8 mouse cellular contexts compared by ENCODE assay signal in the genomic region with DNA sequence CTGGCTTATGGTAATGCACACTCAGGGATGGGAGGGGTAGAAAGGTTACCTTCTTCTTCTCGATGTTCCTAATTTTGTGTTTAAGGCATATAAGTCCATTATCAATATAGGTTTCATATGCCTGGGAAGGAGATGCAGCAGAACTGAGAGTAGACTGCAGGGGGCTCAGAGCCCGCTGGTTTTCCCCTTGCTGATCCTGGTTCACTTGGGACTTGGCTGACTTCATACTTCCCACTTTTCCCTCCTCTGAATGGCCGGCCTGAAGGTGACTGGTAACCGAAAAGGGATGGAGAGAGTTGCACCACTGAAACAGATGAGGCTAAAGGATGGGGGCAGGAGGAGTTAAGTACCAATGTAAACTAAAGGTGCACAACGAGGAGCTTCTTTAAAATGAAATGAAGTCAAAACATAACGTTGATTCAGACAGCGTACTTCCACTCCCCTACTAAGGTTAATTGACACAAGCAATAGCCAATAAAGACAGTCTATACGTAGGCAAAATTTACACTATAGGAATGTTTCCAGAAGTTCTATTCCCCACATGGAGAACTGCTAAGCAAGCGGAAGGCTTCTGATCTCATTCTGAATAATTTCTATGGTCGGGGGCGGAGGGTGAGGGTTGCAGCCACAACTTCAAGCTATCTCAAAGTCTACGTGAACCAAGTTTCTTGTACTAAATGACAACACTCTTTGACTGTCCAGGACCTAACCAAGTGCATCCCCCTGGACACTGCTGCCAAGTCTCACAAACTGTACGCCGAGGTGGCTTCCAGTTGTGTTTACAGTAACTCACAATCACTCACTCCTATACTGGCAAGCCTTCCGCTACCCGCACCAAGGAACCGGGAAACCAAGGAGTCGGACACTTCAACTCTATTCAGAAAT. TPM values are rescaled to one million over a fixed set of nuclear protein-coding genes. Genes with fewer than 3 reads are reported as not detected.
A peak's percentile ranks its signal among the peaks of the same experiment; 100 is the strongest.
DNase-seq lines count a peak whose midpoint lies in the region; ATAC-seq and TF ChIP-seq lines count a peak whose summit lies in the region.

No protein-coding gene starts in this region.

- ATAC-seq in heart, postnatal 0 days (ENCODE audit: insufficient read depth, low read depth), result no peak
- peak; percentile 21; the same call in 1 of the 2 replicates for ATAC-seq in limb, embryonic 15.5 days (ENCODE audit: insufficient number of reproducible peaks, low FRiP score, low TSS enrichment, low read depth)

- peaks cover 10% of the 10 kb centered on the region for H3K4me1 ChIP-seq in thymus, adult 2 months (replicated peaks; ENCODE audit: control insufficient read depth, insufficient read depth, low read length)
- H3K4me1 ChIP-seq in heart, postnatal 0 days (ENCODE audit: control insufficient read depth, insufficient read depth), result peaks cover 4% of the 10 kb centered on the region; the same call in 1 of the 2 replicates
- H3K4me1 ChIP-seq in limb, embryonic 15.5 days, result 0 out of 2 replicates have a peak, but pooled peaks cover 5% of the 10 kb centered on the region

- peak overlapping the region; percentile 96 for H3K4me2 ChIP-seq in heart, postnatal 0 days (ENCODE audit: low read depth, low read length)
- peak overlapping the region; percentile 85 for H3K4me2 ChIP-seq in limb, embryonic 15.5 days

- DNase-seq in cerebellum, adult 11-12 months, result peak; percentile 28
- DNase-seq in cerebellum, postnatal 4 days (ENCODE audit: low spot score in 2 of 2), result no peak
- DNase-seq in thymus, adult 2 months, result peak; percentile 9
- no peak for DNase-seq in thymus, adult 18-20 months
- DNase-seq in heart, postnatal 0 days (ENCODE audit: low spot score), result peak; percentile 15
- DNase-seq in naive thymus-derived CD4-positive, alpha-beta T cell, adult 2 months (ENCODE audit: low read depth), result peak; percentile 51
- DNase-seq in Muller cell, postnatal 12 days (ENCODE audit: inconsistent ontology term), result no peak

- 6% methylated on average over 18 of the region's 18 CpGs for WGBS in thymus, adult 2 months
- WGBS in heart, postnatal 0 days, result 9% methylated on average over 18 of the region's 18 CpGs
- 9% methylated on average over 18 of the region's 18 CpGs for WGBS in limb, embryonic 15.5 days

- H3K27ac ChIP-seq in thymus, adult 2 months (ENCODE audit: control insufficient read depth, insufficient read depth, low read length), result no peak overlapping the region
- peak overlapping the region; percentile 80 for H3K27ac ChIP-seq in heart, postnatal 0 days (ENCODE audit: low read depth)
- H3K27ac ChIP-seq in limb, embryonic 15.5 days, result peak overlapping the region; percentile 91

- peak overlapping the region; percentile 78 for H3K9ac ChIP-seq in heart, postnatal 0 days (replicated peaks; ENCODE audit: low read depth, low read length)
- H3K9ac ChIP-seq in limb, embryonic 15.5 days, result peak overlapping the region; percentile 56

- no peaks in the 10 kb centered on the region for H3K9me3 ChIP-seq in heart, postnatal 0 days (replicated peaks; ENCODE audit: control insufficient read depth, low read length)
- no peaks in the 10 kb centered on the region for H3K9me3 ChIP-seq in limb, embryonic 15.5 days

- no peak for TF ChIP-seq POLR2A in thymus, adult 2 months (IDR thresholded peaks at IDR 0.05; ENCODE audit: control insufficient read depth, extremely low read depth, insufficient read depth, low read length, poor library complexity)

- TF ChIP-seq EP300 in heart, postnatal 0 days (IDR thresholded peaks at IDR 0.05; ENCODE audit: low read depth), result no peak

- peak overlapping the region; percentile 83 for H3K4me3 ChIP-seq in thymus, adult 2 months (ENCODE audit: control insufficient read depth, insufficient read depth, low read length)
- peak overlapping the region; percentile 74 for H3K4me3 ChIP-seq in heart, postnatal 0 days (ENCODE audit: low read depth, low read length)
- peak overlapping the region; percentile 73 for H3K4me3 ChIP-seq in limb, embryonic 15.5 days

- H3K36me3 ChIP-seq in thymus, adult 2 months (ENCODE audit: control insufficient read depth, insufficient read depth, low read length), result no peaks in the 10 kb centered on the region
- H3K36me3 ChIP-seq in heart, postnatal 0 days (replicated peaks; ENCODE audit: control insufficient read depth, insufficient read depth, low read length), result no peaks in the 10 kb centered on the region
- no peaks in the 10 kb centered on the region for H3K36me3 ChIP-seq in limb, embryonic 15.5 days

- H3K27me3 ChIP-seq in thymus, adult 2 months (ENCODE audit: control insufficient read depth, insufficient read depth, low read length), result no peaks in the 10 kb centered on the region
- no peaks in the 10 kb centered on the region for H3K27me3 ChIP-seq in heart, postnatal 0 days (ENCODE audit: control insufficient read depth, insufficient read depth, low read length)
- H3K27me3 ChIP-seq in limb, embryonic 15.5 days, result no peaks in the 10 kb centered on the region

- no peak for TF ChIP-seq CTCF in thymus, adult 2 months (IDR thresholded peaks at IDR 0.05; ENCODE audit: borderline replicate concordance, control insufficient read depth, extremely low read depth, insufficient read depth, low read length, poor library complexity)
- TF ChIP-seq CTCF in heart, postnatal 0 days (IDR thresholded peaks at IDR 0.05; ENCODE audit: low read depth), result no peak

RNA-seq across cellular contexts. Expression of gene Caprin2, which starts 0.9 kb away (rescaled TPM):
- polyA plus RNA-seq in thymus, adult 2 months (2012; rRNA removed), result 6.3 and 9.5 TPM in 2 replicates
- total RNA-seq in heart, postnatal 0 days (2014; rRNA removed; ENCODE audit: low replicate concordance), result 5.8 and 7.6 TPM in 2 replicates
- polyA plus RNA-seq in heart, postnatal 0 days (2015; fragmentation: Nextera tagmentation; extraction: Ambion mirVana), result 5.7 and 6.2 TPM in 2 replicates
- 10.4 and 13.3 TPM in 2 replicates for polyA plus RNA-seq in limb, embryonic 15.5 days (2015; fragmentation: Nextera tagmentation; extraction: Ambion mirVana)

RNA-seq across cellular contexts. Expression of gene Sinhcaf, which starts 51.1 kb away (rescaled TPM):
- 7.8 and 8.9 TPM in 2 replicates for polyA plus RNA-seq in thymus, adult 2 months (2012; rRNA removed)
- total RNA-seq in heart, postnatal 0 days (2014; rRNA removed; ENCODE audit: low replicate concordance), result 9.4 and 24.7 TPM in 2 replicates
- polyA plus RNA-seq in heart, postnatal 0 days (2015; fragmentation: Nextera tagmentation; extraction: Ambion mirVana), result 19.4 and 20.5 TPM in 2 replicates
- polyA plus RNA-seq in limb, embryonic 15.5 days (2015; fragmentation: Nextera tagmentation; extraction: Ambion mirVana), result 58.6 and 63.9 TPM in 2 replicates

Comparison
In these comparisons a context has a peak if more than half of its experiments do, and no peak if none do; other contexts are left out.
1. DNase-seq: peak in cerebellum, adult 11-12 months (single experiment), thymus, adult 2 months (single experiment), heart, postnatal 0 days (single experiment) and naive thymus-derived CD4-positive, alpha-beta T cell, adult 2 months (single experiment); none in cerebellum, postnatal 4 days (0 of 2), thymus, adult 18-20 months (0 of 2) and Muller cell, postnatal 12 days (single experiment).
2. Peak in every context shown above with its lines, with median percentiles within 50 percentile points of each other: H3K4me3 ChIP-seq.